Mouse (Mus musculus) C2C12 (cell line): ENCODE results near the gene B3gnt2. TPM values are rescaled to one million over a fixed set of nuclear protein-coding genes. Genes with fewer than 3 reads are reported as not detected.

ENCODE experiments used
- H3K27me3 ChIP-seq: one replicate; pipeline ENCODE4 v1.6.1; 2011; ENCODE audit not compliant: control insufficient read depth, insufficient read depth, insufficient read length
- H3K36me3 ChIP-seq: one replicate; pipeline ENCODE4 v1.6.1; 2011; ENCODE audit not compliant: control insufficient read depth, insufficient read depth
- H3K4me3 ChIP-seq: one replicate; pipeline ENCODE4 v1.5.1; 2011; ENCODE audit warnings: mild to moderate bottlenecking, control low read depth; ENCODE audit not compliant: poor library complexity, insufficient read depth, severe bottlenecking
- H3K79me2 ChIP-seq: one replicate; pipeline ENCODE4 v1.6.1; 2011; ENCODE audit not compliant: control insufficient read depth, insufficient read depth
- H3K79me3 ChIP-seq: one replicate; pipeline ENCODE4 v1.6.1; 2011; ENCODE audit warnings: low read depth, control low read depth
- H3ac ChIP-seq: one replicate; pipeline ENCODE3; 2011; ENCODE audit warnings: low read depth; ENCODE audit not compliant: control insufficient read depth, insufficient read length
- CEBPB ChIP-seq: IDR thresholded peaks from one replicate; pipeline ENCODE4 v1.6.1; 2011; ENCODE audit warnings: low read depth, mild to moderate bottlenecking, control low read depth, moderate library complexity
- CTCF ChIP-seq: IDR thresholded peaks from one replicate; pipeline ENCODE4 v1.5.1; 2011; ENCODE audit not compliant: control insufficient read depth, insufficient read depth, insufficient read length
- FOSL1 ChIP-seq: IDR thresholded peaks from one replicate; pipeline ENCODE4 v1.8.0; 2011; ENCODE audit warnings: mild to moderate bottlenecking, low read length; ENCODE audit not compliant: poor library complexity, insufficient read depth, severe bottlenecking
- MAX ChIP-seq: IDR thresholded peaks from one replicate; pipeline ENCODE4 v1.6.1; 2011; ENCODE audit warnings: mild to moderate bottlenecking, control low read depth
- MYOD1 ChIP-seq: IDR thresholded peaks from one replicate; pipeline ENCODE4 v1.6.1; 2011; ENCODE audit warnings: low read depth; ENCODE audit not compliant: control insufficient read depth, insufficient read length
- MYOG ChIP-seq: IDR thresholded peaks from one replicate; pipeline ENCODE4 v1.6.1; 2011; ENCODE audit not compliant: control insufficient read depth, insufficient read length; ENCODE audit errors: extremely low read depth
- USF1 ChIP-seq: IDR thresholded peaks from one replicate; pipeline ENCODE4 v1.6.1; 2011; ENCODE audit warnings: low read depth, mild to moderate bottlenecking, control low read depth, moderate library complexity
- polyA plus RNA-seq: library from polyadenylated mRNA; unstranded; fragments of >200 nt; fragmentation: generic; extraction: Trizol; gene quantifications from one replicate; pipeline ENCODE4 v1.2.1, GENCODE M21; 2012; ENCODE audit warnings: missing spikeins

B3gnt2 gene
- polyA plus RNA-seq, 1 experiment: 10.8 TPM

DNA sequence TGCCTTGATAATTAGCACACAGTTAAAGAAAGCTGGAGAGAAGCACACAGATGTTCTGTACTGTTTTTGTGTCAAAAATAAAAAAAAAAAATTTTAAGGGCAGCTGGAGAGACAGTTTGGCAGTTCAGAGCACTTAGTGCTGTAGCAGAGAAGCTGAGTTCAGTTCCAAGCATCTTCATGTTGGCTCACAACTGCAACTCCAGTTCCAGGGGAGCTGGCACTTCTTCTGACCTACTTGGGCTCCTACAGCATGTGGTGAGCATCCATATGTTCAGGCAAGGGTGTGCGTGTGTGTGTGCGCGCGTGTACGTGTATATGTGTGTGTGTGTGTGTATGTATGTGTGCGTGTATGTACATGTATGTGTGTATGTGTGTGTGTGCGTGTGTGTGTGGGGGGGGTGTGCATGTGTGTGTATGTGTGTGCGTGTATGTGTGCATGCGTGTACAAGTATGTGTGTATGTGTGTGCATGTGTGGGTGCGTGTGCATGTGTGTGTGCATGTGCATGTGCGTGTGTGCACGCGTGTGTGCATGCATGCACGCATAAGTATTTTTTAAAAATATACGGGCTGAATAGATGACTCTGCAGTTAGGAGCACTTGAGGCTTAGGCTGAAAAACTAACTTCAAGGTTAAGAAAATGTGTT lies 31.7 kb downstream of the B3gnt2 start:
- Histone ChIP-seq H3K79me2 (no peaks in the 10 kb centered on the region), H3K79me3 (peaks cover 2% of the 10 kb centered on the region), H3K27me3 (no peaks in the 10 kb centered on the region), H3K4me3 (no peak overlapping the region), H3ac (no peak overlapping the region), H3K36me3 (peaks cover 1% of the 10 kb centered on the region)
- TF ChIP-seq MYOD1 (no peak), CEBPB (no peak), MYOG (no peak), FOSL1 (no peak), USF1 (no peak), MAX (no peak), CTCF (no peak)

DNA sequence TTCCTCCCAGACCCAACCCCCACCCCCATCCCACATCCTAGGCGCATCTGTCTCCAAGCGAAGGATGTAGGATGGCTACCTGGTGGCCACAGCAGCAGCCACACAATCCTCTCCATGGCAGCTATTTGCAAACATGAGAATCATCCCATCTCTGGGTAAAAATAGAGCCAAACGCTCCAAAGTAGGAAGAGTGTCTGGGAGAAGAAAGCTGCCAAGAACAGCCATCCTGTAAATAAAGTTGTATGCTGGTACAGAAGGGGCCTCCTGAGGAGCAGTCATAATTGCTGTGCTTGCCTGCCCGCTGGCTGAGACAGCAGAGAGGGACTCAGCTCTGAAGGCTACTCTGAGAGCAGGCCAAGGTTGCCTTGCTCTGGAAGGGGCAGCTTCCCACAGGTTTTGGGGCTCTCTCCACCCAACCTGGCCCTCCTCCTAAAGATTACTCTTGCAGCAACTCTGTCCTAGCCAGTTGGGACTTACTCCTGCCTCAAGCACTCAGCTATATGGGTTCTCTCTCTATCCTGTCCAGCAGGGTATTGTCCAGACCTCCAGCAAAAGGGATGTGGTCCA lies 33.2 kb downstream of the B3gnt2 start:
- TF ChIP-seq MYOD1 (no peak), CEBPB (no peak)
- no peaks in the 10 kb centered on the region for H3K27me3 ChIP-seq
- no peaks in the 10 kb centered on the region for H3K79me2 ChIP-seq
- H3K36me3 ChIP-seq: no peaks in the 10 kb centered on the region
- H3ac ChIP-seq: no peak overlapping the region
- no peak overlapping the region for H3K4me3 ChIP-seq
- H3K79me3 ChIP-seq: no peaks in the 10 kb centered on the region

DNA sequence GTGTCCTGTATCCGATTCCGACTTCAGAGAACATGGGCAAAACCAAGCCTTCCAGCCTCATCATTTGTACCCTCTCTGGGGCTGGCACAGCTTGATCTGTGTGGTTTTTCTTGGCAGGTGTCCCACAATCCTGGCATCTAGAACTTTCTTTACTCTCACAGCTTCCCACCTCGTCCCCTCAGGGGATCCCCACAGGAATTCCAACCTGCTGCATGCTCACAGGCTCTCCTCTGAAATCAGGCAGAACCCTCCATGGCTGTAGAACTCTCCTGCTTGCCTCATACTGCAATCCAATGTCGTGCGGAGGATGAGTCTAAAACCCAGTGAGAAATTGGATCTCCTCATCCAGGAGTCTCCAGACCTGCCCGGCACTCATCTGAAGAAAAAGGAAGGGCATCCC lies 34.1 kb downstream of the B3gnt2 start:
- TF ChIP-seq USF1 (no peak), MYOG (no peak), CTCF (no peak), FOSL1 (no peak), MYOD1 (no peak), MAX (no peak), CEBPB (no peak)
- no peak overlapping the region for H3K4me3 ChIP-seq
- no peak overlapping the region for H3ac ChIP-seq
- no peaks in the 10 kb centered on the region for H3K79me3 ChIP-seq
- no peaks in the 10 kb centered on the region for H3K36me3 ChIP-seq
- H3K79me2 ChIP-seq: no peaks in the 10 kb centered on the region
- no peaks in the 10 kb centered on the region for H3K27me3 ChIP-seq

DNA sequence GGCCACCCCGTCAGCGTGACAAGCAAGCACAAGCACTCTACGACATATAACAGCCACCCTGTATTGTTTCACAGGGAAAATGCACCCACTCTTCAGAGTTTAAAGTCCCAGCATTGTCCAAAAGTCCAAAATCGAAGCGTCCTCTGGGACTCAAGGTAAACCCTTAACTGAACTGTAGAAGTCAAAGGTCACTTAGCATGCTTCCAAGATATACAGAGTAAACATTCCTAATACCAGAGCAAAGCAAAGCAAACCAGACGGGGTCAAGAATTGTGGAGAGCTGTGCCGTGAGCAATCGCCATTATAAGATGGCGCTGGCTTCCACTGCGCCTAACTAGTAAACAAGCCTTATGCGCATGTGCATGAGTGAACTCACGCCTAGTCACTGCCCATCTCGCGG lies 34.7 kb downstream of the B3gnt2 start:
- Histone ChIP-seq H3K36me3 (no peaks in the 10 kb centered on the region), H3ac (no peak overlapping the region), H3K27me3 (no peaks in the 10 kb centered on the region), H3K79me2 (no peaks in the 10 kb centered on the region), H3K79me3 (no peaks in the 10 kb centered on the region), H3K4me3 (no peak overlapping the region)
- TF ChIP-seq MYOG: no peak
- TF ChIP-seq CEBPB: no peak
- TF ChIP-seq CTCF: no peak
- no peak for TF ChIP-seq FOSL1
- TF ChIP-seq USF1: no peak
- TF ChIP-seq MYOD1: no peak
- no peak for TF ChIP-seq MAX

DNA sequence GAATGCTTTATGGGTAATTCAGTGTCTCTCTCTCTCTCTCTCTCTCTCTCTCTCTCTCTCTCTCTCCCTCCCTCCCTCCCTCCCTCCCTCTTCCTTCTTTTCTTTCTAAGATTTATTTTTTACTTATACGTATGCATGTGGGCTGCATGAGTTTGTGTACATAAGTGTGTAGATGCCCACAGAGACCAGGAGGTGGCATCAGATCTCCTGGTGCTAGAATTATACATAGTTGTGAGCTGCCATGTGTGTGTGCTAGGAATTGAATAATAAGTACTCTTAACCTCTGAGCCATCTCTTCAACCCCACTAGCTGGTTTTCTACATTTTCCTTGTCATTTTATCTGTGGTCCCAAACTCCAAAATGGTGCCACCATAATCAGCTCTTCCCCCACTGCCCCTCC lies 35.2 kb downstream of the B3gnt2 start:
- no peaks in the 10 kb centered on the region for H3K36me3 ChIP-seq
- TF ChIP-seq MAX: no peak
- TF ChIP-seq MYOG: no peak
- no peak for TF ChIP-seq MYOD1
- no peak for TF ChIP-seq USF1
- no peak for TF ChIP-seq CEBPB
- no peak for TF ChIP-seq CTCF
- TF ChIP-seq FOSL1: no peak
- H3K4me3 ChIP-seq: no peak overlapping the region
- H3ac ChIP-seq: no peak overlapping the region
- H3K27me3 ChIP-seq: no peaks in the 10 kb centered on the region
- no peaks in the 10 kb centered on the region for H3K79me2 ChIP-seq
- H3K79me3 ChIP-seq: no peaks in the 10 kb centered on the region

DNA sequence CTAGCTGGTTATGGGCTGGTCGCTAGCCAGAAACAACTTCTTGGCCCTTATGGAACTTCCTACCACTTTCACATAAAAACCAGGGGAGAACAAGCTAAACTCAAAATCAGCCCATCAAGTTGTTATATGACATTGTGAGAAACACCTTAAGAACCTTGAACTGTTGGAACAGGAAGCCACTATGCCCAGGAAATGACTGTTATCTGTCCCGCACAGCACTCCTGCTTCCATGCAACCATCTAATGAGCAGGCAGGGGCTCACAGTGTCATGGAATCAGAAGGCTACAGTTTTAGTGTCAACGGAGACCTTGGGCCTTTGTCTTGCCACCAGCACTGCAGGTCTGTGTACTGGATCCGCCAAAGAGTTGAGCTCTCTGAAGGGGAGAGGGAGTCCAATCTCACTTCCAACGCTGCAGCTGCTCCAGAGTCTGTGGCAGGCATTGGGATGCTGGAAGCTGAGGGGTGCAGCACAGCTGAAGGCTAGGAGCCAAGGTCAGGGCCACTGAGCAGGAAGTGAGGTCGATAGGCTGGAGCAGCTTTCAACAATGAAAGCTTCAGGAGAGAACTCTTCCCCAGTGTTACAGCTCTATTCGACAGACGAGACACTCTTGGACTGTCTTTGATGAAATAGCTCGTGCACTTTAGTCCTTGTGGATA lies 36.6 kb downstream of the B3gnt2 start:
- no peak overlapping the region for H3K4me3 ChIP-seq
- H3K27me3 ChIP-seq: no peaks in the 10 kb centered on the region

More for the DNA sequence above, 36.6 kb downstream of the B3gnt2 start:
- H3ac ChIP-seq: no peak overlapping the region
- H3K79me3 ChIP-seq: no peaks in the 10 kb centered on the region
- H3K79me2 ChIP-seq: no peaks in the 10 kb centered on the region
- TF ChIP-seq MYOD1: no peak
- TF ChIP-seq MYOG: no peak
- no peak for TF ChIP-seq FOSL1
- TF ChIP-seq MAX: no peak
- TF ChIP-seq CTCF: no peak
- H3K36me3 ChIP-seq: no peaks in the 10 kb centered on the region
